Comparison of ENCODE assay signal across 13 mouse cellular contexts in genomic region chr11:98057466-98057865, GRCm38 (mm10). TPM values are rescaled to one million over a fixed set of nuclear protein-coding genes. Genes with fewer than 3 reads are reported as not detected.
DNase-seq lines count a peak whose midpoint lies in the region; ATAC-seq and TF ChIP-seq lines count a peak whose summit lies in the region.
"Had no signal": no experiment of that assay in that cellular context is flagged by ENCODE, and none has a peak within 500 bp of the region (broad histone marks: within the 10 kb centered on the region; RNA-seq: fewer than 3 reads in every experiment).

No protein-coding gene starts in this region.

- no peaks in the 10 kb centered on the region for H3K9me3 ChIP-seq in heart, embryonic 12.5 days (replicated peaks)
- no peaks in the 10 kb centered on the region for H3K9me3 ChIP-seq in ES-Bruce4 (replicated peaks; ENCODE audit: control insufficient read depth, insufficient read depth, low read length, poor library complexity, severe bottlenecking)

- H3K4me2 ChIP-seq in heart, embryonic 12.5 days, result peak overlapping the region; percentile 46
- H3K4me2 ChIP-seq: midbrain, embryonic 11.5 days had no signal

- peak; percentile 68 for TF ChIP-seq POLR2A in ES-Bruce4 (IDR thresholded peaks at IDR 0.05; ENCODE audit: insufficient read depth, low read length)
- peak; percentile 24; the same call in 1 of the 2 replicates for TF ChIP-seq POLR2A in embryonic fibroblast, embryonic 13.5 days (IDR thresholded peaks at IDR 0.05; ENCODE audit: low read depth, low read length)

- no peak overlapping the region for H3K4me3 ChIP-seq in heart, embryonic 12.5 days
- H3K4me3 ChIP-seq in ES-Bruce4 (ENCODE audit: low read depth, low read length), result peak overlapping the region; percentile 57
- H3K4me3 ChIP-seq in embryonic fibroblast, embryonic 13.5 days (ENCODE audit: insufficient read depth, low read length), result no peak overlapping the region

- H3K27ac ChIP-seq in heart, embryonic 12.5 days (ENCODE audit: poor library complexity, severe bottlenecking), result no peak overlapping the region
- H3K27ac ChIP-seq in ES-Bruce4 (ENCODE audit: insufficient read depth, low read length), result peak overlapping the region; percentile 69
- peak overlapping the region; percentile 11; the same call in 1 of the 2 replicates for H3K27ac ChIP-seq in embryonic fibroblast, embryonic 13.5 days (ENCODE audit: insufficient read depth, low read length)
- H3K27ac ChIP-seq: liver, embryonic 14.5 days had no signal

- H3K4me1 ChIP-seq in heart, embryonic 12.5 days (replicated peaks), result peaks cover 14% of the 10 kb centered on the region
- H3K4me1 ChIP-seq in ES-Bruce4 (ENCODE audit: control insufficient read depth, insufficient read depth, low read length), result no peaks in the 10 kb centered on the region
- H3K4me1 ChIP-seq in embryonic fibroblast, embryonic 13.5 days (ENCODE audit: control insufficient read depth, insufficient read depth, low read length), result peaks cover 4% of the 10 kb centered on the region; the same call in 1 of the 2 replicates

- 0 out of 2 replicates have a peak, but pooled peaks have one; percentile 16 for ATAC-seq in heart, embryonic 12.5 days (ENCODE audit: insufficient number of reproducible peaks, low FRiP score)
- no peak for ATAC-seq in cerebellum, adult (ENCODE audit: insufficient number of reproducible peaks, low FRiP score, low TSS enrichment)

- WGBS in heart, embryonic 12.5 days, result 22% methylated on average over 9 of the region's 9 CpGs

- TF ChIP-seq EP300 in ES-Bruce4 (IDR thresholded peaks at IDR 0.05; ENCODE audit: insufficient read depth, low read depth, low read length), result peak; percentile 46; the same call in 1 of the 2 replicates

- 0 out of 2 replicates have a peak overlapping the region, but pooled peaks have one; percentile 44 for H3K9ac ChIP-seq in heart, embryonic 12.5 days
- H3K9ac ChIP-seq in ES-Bruce4 (ENCODE audit: low read depth, poor library complexity, severe bottlenecking), result peak overlapping the region; percentile 64
- H3K9ac ChIP-seq: liver, embryonic 14.5 days had no signal

- TF ChIP-seq CTCF in ES-Bruce4 (IDR thresholded peaks at IDR 0.05; ENCODE audit: low read depth, low read length), result peak; percentile 5
- TF ChIP-seq CTCF in embryonic fibroblast, embryonic 13.5 days (IDR thresholded peaks at IDR 0.05; ENCODE audit: borderline replicate concordance, insufficient read depth, low read length), result no peak

- DNase-seq in heart, adult 11 months, result no peak
- DNase-seq in left cerebral cortex, postnatal 25 days (ENCODE audit: low spot score in 2 of 2), result peak; percentile 25 to 71
- DNase-seq in left cerebral cortex, adult 8-10 months (ENCODE audit: low spot score in 2 of 2), result no peak
- DNase-seq in cerebellum, postnatal 25 days, result no peak
- DNase-seq: gastrocnemius, postnatal 36 days; kidney, postnatal 14 days had no signal

- intact Hi-C loops in left cerebral cortex, postnatal 25 days (cut with DNase I), result no loop called here

- no peaks in the 10 kb centered on the region for H3K36me3 ChIP-seq in heart, embryonic 12.5 days
- H3K36me3 ChIP-seq in ES-Bruce4 (ENCODE audit: control insufficient read depth, insufficient read depth, low read length, poor library complexity, severe bottlenecking), result no peaks in the 10 kb centered on the region
- H3K36me3 ChIP-seq: G1E had no signal

- H3K27me3 ChIP-seq in heart, embryonic 12.5 days (replicated peaks), result peaks cover 37% of the 10 kb centered on the region
- H3K27me3 ChIP-seq in ES-Bruce4 (ENCODE audit: control insufficient read depth, insufficient read depth, low read length, poor library complexity, severe bottlenecking), result no peaks in the 10 kb centered on the region

RNA-seq across cellular contexts. Expression of gene Stac2, which starts 4.2 kb away (rescaled TPM):
- polyA plus RNA-seq in heart, embryonic 12.5 days (2016; fragmentation: Nextera tagmentation; extraction: Ambion mirVana), result 0.47 and 0.63 TPM in 2 replicates
- 10 to 100 TPM; 63.4 to 76.9 TPM for total RNA-seq in left cerebral cortex, postnatal 25 days (2021)
- 100 to 1,000 TPM in 1 of 4 experiments, 10 to 100 TPM in 3; 83.1 to 109 (median 94.1) TPM for total RNA-seq in left cerebral cortex, adult 8-10 months (2022)
- polyA plus RNA-seq in ES-Bruce4 (2011; ENCODE audit: insufficient read depth, insufficient read length, low read depth, missing spikeins), result 5.6 and 9.6 TPM in 2 replicates
- 1.7 and 1.9 TPM in 2 replicates for polyA plus RNA-seq in embryonic fibroblast, embryonic 13.5 days (2011; ENCODE audit: insufficient read length, low read depth, missing spikeins)
- polyA plus RNA-seq: G1E; liver, embryonic 14.5 days had no signal

RNA-seq across cellular contexts. Expression of gene Rpl19, which starts 31.0 kb away (rescaled TPM):
- 654 and 675 TPM in 2 replicates for polyA plus RNA-seq in heart, embryonic 12.5 days (2016; fragmentation: Nextera tagmentation; extraction: Ambion mirVana)
- total RNA-seq in left cerebral cortex, postnatal 25 days (2021), result 100 to 1,000 TPM; 560 to 589 TPM
- total RNA-seq in left cerebral cortex, adult 8-10 months (2022), result 100 to 1,000 TPM; 564 to 674 (median 627) TPM
- 2,020 and 2,244 TPM in 2 replicates for polyA plus RNA-seq in ES-Bruce4 (2011; ENCODE audit: insufficient read depth, insufficient read length, low read depth, missing spikeins)
- 1,914 and 2,034 TPM in 2 replicates for polyA plus RNA-seq in embryonic fibroblast, embryonic 13.5 days (2011; ENCODE audit: insufficient read length, low read depth, missing spikeins)

RNA-seq across cellular contexts. Expression of gene Cacnb1, which starts 34.6 kb away (rescaled TPM):
- polyA plus RNA-seq in heart, embryonic 12.5 days (2016; fragmentation: Nextera tagmentation; extraction: Ambion mirVana), result 6.1 and 8.5 TPM in 2 replicates
- total RNA-seq in left cerebral cortex, postnatal 25 days (2021), result 100 to 1,000 TPM; 155 to 167 TPM
- 100 to 1,000 TPM; 127 to 142 (median 137) TPM for total RNA-seq in left cerebral cortex, adult 8-10 months (2022)
- 5.2 and 6.3 TPM in 2 replicates for polyA plus RNA-seq in ES-Bruce4 (2011; ENCODE audit: insufficient read depth, insufficient read length, low read depth, missing spikeins)
- polyA plus RNA-seq in embryonic fibroblast, embryonic 13.5 days (2011; ENCODE audit: insufficient read length, low read depth, missing spikeins), result 4.9 and 7.1 TPM in 2 replicates

Comparison
In these comparisons a context has a peak if more than half of its experiments do, and no peak if none do; other contexts are left out.
1. DNase-seq: peak in left cerebral cortex, postnatal 25 days (2 of 2); none in heart, adult 11 months (single experiment), left cerebral cortex, adult 8-10 months (0 of 2) and cerebellum, postnatal 25 days (0 of 2).